Mouse (Mus musculus): ENCODE measurements around the gene Garnl3. TPM values are rescaled to one million over a fixed set of nuclear protein-coding genes. Genes with fewer than 3 reads are reported as not detected.

The Garnl3 gene
- polyA plus RNA-seq, 1 experiment, result 0.67 TPM

- H3K4me3 ChIP-seq (replicated peaks; ENCODE audit: control insufficient read depth, low read depth, low read length), result no peak overlapping the region
- H3K4me1 ChIP-seq (ENCODE audit: control insufficient read depth, insufficient read depth, low read length), result no peaks in the 10 kb centered on the region; the same call in 1 of the 2 replicates
- no peak for TF ChIP-seq CTCF (IDR thresholded peaks at IDR 0.05; ENCODE audit: control insufficient read depth, insufficient read depth, low read length)
- TF ChIP-seq POLR2A (IDR thresholded peaks at IDR 0.05; ENCODE audit: borderline replicate concordance, control insufficient read depth, low read depth, low read length), result no peak
- 89% methylated on average over 7 of the region's 7 CpGs for WGBS
- H3K27ac ChIP-seq (ENCODE audit: control insufficient read depth, insufficient read depth, low read depth, low read length, poor library complexity), result no peak overlapping the region
Observed at GRCm38 (mm10) chr2:33173686-33174085, 42.2 kb upstream of the Garnl3 start.

DNA sequence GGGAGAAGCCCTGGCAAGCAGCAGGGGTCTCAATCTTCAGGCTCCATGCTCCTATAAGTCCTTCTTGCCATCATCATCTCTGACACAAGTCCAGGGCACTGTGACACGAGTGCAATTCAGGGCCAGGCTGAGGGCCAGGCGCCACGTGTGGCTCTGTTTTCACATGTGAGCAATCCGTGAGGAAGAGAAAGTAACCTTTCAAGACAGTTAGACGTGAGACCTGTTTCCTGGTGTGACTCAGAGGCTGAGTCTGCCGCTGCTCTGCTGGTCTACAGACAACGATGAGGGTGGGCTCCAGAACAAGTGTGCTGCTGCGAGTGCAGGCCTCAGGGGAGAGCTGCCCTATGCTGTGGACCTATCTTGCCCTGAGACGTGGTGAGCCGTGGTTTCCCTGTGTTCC, 41.7 kb upstream of the Garnl3 start:
- TF ChIP-seq POLR2A (IDR thresholded peaks at IDR 0.05; ENCODE audit: borderline replicate concordance, control insufficient read depth, low read depth, low read length), result no peak
- TF ChIP-seq CTCF (IDR thresholded peaks at IDR 0.05; ENCODE audit: control insufficient read depth, insufficient read depth, low read length), result no peak

DNA sequence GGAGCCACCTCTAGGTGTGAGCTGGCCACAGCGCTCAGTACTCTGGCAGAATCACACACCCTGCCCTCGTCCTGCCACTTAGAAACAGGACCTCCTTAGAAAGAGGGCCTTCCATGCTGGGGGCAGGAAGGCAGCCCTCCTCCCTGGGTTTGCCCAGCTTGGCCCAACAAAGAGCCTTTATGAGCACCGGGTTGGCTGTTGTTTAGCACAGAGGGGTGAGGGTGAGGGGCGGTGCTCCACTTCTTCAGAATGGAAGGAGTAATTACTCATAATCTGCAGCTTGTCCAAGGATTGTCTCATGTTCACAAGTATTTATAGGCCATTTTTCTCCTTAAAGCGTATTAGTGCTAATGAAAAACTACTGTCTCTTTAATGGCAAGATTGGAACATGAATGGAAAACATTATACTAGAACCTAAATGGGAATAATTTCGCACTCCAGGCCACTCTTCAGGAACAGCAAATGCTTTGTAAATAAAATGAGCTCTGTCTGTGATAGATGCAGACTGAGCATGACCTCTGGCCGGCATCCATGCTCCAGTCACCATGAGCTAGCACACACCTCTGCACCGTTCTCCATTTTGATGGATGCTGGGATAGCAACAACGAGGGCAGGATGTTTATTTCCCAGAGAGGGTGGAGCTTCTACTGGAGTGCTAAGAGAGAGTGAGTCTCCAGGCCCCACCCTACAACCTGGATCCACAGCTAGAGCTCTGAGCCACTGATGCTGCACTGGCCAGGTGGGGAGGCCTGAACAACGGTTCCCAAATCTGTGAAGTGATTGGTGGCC, 39.5 kb upstream of the Garnl3 start:
- no peaks in the 10 kb centered on the region; the same call in 1 of the 2 replicates for H3K4me1 ChIP-seq (ENCODE audit: control insufficient read depth, insufficient read depth, low read length)
- no peak overlapping the region for H3K27ac ChIP-seq (ENCODE audit: control insufficient read depth, insufficient read depth, low read depth, low read length, poor library complexity)
- 81% methylated on average over 10 of the region's 10 CpGs for WGBS
- TF ChIP-seq POLR2A (IDR thresholded peaks at IDR 0.05; ENCODE audit: borderline replicate concordance, control insufficient read depth, low read depth, low read length), result no peak
- no peak for TF ChIP-seq CTCF (IDR thresholded peaks at IDR 0.05; ENCODE audit: control insufficient read depth, insufficient read depth, low read length)
- H3K4me3 ChIP-seq (replicated peaks; ENCODE audit: control insufficient read depth, low read depth, low read length), result no peak overlapping the region

More for the DNA sequence above, 41.7 kb upstream of the Garnl3 start:
- Histone ChIP-seq H3K4me1 (ENCODE audit: control insufficient read depth, insufficient read depth, low read length) (no peaks in the 10 kb centered on the region; the same call in 1 of the 2 replicates), H3K4me3 (replicated peaks; ENCODE audit: control insufficient read depth, low read depth, low read length) (no peak overlapping the region), H3K27ac (ENCODE audit: control insufficient read depth, insufficient read depth, low read depth, low read length, poor library complexity) (no peak overlapping the region)
- WGBS, result 46% methylated on average over 10 of the region's 10 CpGs

DNA sequence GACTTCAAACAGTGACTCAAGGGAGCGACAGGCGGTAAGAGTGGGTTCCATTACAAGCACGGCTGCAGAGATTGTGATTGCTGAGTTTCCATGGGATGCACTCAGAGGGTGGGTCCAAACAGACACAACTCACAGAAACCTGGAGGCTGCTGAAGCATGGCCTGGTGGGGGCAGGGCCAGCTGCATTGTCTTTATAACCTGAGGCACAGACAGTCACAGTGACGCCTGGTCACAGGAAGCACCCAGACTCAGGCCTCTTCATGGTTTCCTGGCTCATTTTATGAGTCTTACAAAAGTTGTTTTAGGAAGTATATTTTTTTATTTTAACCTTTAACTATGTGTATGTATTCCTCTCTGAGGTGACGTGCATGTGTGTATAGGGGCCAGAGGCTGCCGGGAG, 38.0 kb upstream of the Garnl3 start:
- 69% methylated on average over 6 of the region's 6 CpGs for WGBS
- Histone ChIP-seq H3K27ac (ENCODE audit: control insufficient read depth, insufficient read depth, low read depth, low read length, poor library complexity) (no peak overlapping the region), H3K4me1 (ENCODE audit: control insufficient read depth, insufficient read depth, low read length) (no peaks in the 10 kb centered on the region; the same call in 1 of the 2 replicates), H3K4me3 (replicated peaks; ENCODE audit: control insufficient read depth, low read depth, low read length) (no peak overlapping the region)
- TF ChIP-seq CTCF (IDR thresholded peaks at IDR 0.05; ENCODE audit: control insufficient read depth, insufficient read depth, low read length) (no peak), POLR2A (IDR thresholded peaks at IDR 0.05; ENCODE audit: borderline replicate concordance, control insufficient read depth, low read depth, low read length) (no peak)

DNA sequence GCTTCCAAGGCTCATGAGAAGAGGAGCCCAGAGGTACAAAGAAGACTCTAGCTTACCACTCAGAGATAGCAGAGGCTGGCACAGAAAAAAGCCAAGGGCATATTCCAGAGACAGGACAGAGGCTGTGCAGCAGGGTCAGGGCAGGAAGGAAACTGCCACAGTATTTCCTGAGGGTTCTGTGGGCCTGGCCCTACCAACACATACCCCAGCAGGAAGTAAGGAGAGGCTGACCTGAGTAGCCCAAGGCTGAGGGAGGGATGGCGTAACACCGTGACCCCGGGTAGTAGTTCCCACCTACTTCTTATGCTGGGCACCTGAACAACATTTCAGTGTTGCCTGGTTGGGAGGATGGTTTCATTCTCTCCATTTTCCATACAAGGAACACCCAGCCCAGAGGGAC, 35.6 kb upstream of the Garnl3 start:
- H3K4me1 ChIP-seq (ENCODE audit: control insufficient read depth, insufficient read depth, low read length), result no peaks in the 10 kb centered on the region; the same call in 1 of the 2 replicates
- 37% methylated on average over 3 of the region's 3 CpGs for WGBS
- TF ChIP-seq CTCF (IDR thresholded peaks at IDR 0.05; ENCODE audit: control insufficient read depth, insufficient read depth, low read length) (no peak), POLR2A (IDR thresholded peaks at IDR 0.05; ENCODE audit: borderline replicate concordance, control insufficient read depth, low read depth, low read length) (no peak)
- H3K27ac ChIP-seq (ENCODE audit: control insufficient read depth, insufficient read depth, low read depth, low read length, poor library complexity), result no peak overlapping the region
- H3K4me3 ChIP-seq (replicated peaks; ENCODE audit: control insufficient read depth, low read depth, low read length), result no peak overlapping the region

- H3K4me3 ChIP-seq (replicated peaks; ENCODE audit: control insufficient read depth, low read depth, low read length), result no peak overlapping the region
- H3K4me1 ChIP-seq (ENCODE audit: control insufficient read depth, insufficient read depth, low read length), result no peaks in the 10 kb centered on the region; the same call in 1 of the 2 replicates
- no peak overlapping the region for H3K27ac ChIP-seq (ENCODE audit: control insufficient read depth, insufficient read depth, low read depth, low read length, poor library complexity)
- TF ChIP-seq POLR2A (IDR thresholded peaks at IDR 0.05; ENCODE audit: borderline replicate concordance, control insufficient read depth, low read depth, low read length) (no peak), CTCF (IDR thresholded peaks at IDR 0.05; ENCODE audit: control insufficient read depth, insufficient read depth, low read length) (no peak)
- WGBS, result 79% methylated on average over 7 of the region's 7 CpGs
Observed at GRCm38 (mm10) chr2:33165710-33166374, 34.4 kb upstream of the Garnl3 start.

GRCm38 (mm10) chr2:33165229-33165628, 33.8 kb upstream of the Garnl3 start:
- TF ChIP-seq POLR2A (IDR thresholded peaks at IDR 0.05; ENCODE audit: borderline replicate concordance, control insufficient read depth, low read depth, low read length) (no peak), CTCF (IDR thresholded peaks at IDR 0.05; ENCODE audit: control insufficient read depth, insufficient read depth, low read length) (no peak)
- no peaks in the 10 kb centered on the region; the same call in 1 of the 2 replicates for H3K4me1 ChIP-seq (ENCODE audit: control insufficient read depth, insufficient read depth, low read length)
- H3K27ac ChIP-seq (ENCODE audit: control insufficient read depth, insufficient read depth, low read depth, low read length, poor library complexity), result no peak overlapping the region
- H3K4me3 ChIP-seq (replicated peaks; ENCODE audit: control insufficient read depth, low read depth, low read length), result no peak overlapping the region
- WGBS, result 47% methylated on average over 4 of the region's 4 CpGs

GRCm38 (mm10) chr2:33164646-33165045, 33.2 kb upstream of the Garnl3 start:
- H3K27ac ChIP-seq (ENCODE audit: control insufficient read depth, insufficient read depth, low read depth, low read length, poor library complexity), result no peak overlapping the region
- no peak for TF ChIP-seq POLR2A (IDR thresholded peaks at IDR 0.05; ENCODE audit: borderline replicate concordance, control insufficient read depth, low read depth, low read length)
- no peak for TF ChIP-seq CTCF (IDR thresholded peaks at IDR 0.05; ENCODE audit: control insufficient read depth, insufficient read depth, low read length)
- no peak overlapping the region for H3K4me3 ChIP-seq (replicated peaks; ENCODE audit: control insufficient read depth, low read depth, low read length)
- no peaks in the 10 kb centered on the region; the same call in 1 of the 2 replicates for H3K4me1 ChIP-seq (ENCODE audit: control insufficient read depth, insufficient read depth, low read length)
- 72% methylated on average over 3 of the region's 3 CpGs for WGBS
